Mouse (Mus musculus): ENCODE measurements around the gene Scn8a.

The Scn8a gene

DNA sequence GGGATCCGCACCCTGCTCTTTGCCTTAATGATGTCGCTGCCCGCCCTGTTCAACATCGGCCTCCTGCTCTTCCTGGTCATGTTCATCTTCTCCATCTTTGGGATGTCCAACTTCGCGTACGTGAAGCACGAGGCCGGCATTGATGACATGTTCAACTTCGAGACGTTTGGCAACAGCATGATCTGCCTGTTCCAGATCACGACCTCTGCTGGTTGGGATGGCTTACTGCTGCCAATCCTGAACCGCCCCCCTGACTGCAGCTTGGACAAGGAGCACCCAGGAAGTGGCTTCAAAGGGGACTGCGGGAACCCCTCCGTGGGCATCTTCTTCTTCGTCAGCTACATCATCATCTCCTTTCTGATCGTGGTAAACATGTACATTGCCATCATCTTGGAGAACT lies 170.0 kb downstream of the Scn8a start:
- in situ Hi-C loops (cut with MboI, MseI): no loop called here

DNA sequence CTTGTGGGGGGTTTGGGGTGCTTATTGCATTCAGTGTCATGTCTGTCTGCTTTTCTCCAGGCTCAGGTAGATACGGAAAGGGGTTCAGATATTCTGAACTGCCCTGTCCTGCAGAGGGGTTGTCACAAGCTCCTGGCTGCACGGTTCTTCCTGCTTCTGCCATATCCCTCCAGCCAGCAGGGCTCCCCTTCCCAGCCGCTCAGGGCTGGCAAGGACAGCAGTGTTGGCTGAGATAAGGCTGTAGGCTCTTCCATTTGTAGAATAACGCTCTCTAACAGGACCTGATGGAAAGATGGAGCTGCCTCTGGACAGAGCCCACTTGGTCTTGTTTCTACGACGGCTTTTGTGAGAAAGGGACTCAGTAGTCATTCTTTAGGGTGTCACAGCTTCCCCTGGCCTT lies 172.3 kb downstream of the Scn8a start:
- in situ Hi-C loops (cut with MboI, MseI): no loop called here

DNA sequence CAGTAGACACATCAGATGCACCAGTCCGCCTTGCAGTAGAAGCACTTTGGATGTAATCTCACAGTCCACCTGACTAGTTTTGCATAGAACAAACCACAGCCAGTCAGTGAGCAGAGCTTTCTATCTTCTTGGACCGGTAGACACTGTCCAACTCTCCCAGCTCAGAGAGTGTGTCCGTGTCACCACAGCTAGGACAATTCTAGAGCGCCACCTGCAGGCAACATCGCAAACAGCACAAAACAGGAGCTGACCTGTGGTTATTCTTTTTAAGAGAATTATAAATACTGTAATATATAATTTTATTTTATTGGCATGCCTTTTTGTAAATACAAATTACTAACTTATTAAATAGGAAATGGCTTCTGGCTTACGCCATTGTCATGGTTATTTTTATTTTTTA lies 173.0 kb downstream of the Scn8a start:
- in situ Hi-C loops (cut with MboI, MseI): no loop called here

GRCm38 (mm10) chr15:101044531-101044930 lies 174.9 kb downstream of the Scn8a start:
- in situ Hi-C loops (cut with MboI, MseI): no loop called here

DNA sequence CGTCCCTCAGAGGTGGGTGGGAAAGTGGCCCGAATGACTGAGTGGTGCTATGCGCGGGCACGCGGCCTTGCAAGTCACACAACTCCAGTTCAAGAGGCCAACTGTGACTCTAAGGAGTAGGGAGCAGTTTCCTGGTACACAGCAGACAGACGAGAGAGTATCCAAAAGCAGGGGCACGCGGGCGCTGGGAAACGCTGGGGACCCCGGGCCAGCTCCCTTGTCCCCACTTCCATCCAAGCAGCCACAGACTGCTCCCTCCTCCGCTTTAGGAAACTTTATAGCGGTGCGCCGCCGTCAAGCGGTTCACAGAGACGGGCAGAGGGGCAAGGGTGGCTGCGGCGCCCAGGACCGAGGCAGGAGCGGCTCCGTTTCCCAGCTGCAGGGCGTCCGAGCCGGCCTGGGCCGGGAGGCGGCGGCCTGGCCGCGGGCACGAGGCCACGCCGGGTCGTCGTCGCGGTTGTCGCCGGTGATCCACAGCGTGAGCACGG lies 176.4 kb downstream of the Scn8a start:
- in situ Hi-C loops (cut with MboI, MseI): no loop called here

- in situ Hi-C loops (cut with MboI, MseI): no loop called here
These were observed 177.0 kb downstream of the Scn8a start for GRCm38 (mm10) chr15:101046527-101047193.

DNA sequence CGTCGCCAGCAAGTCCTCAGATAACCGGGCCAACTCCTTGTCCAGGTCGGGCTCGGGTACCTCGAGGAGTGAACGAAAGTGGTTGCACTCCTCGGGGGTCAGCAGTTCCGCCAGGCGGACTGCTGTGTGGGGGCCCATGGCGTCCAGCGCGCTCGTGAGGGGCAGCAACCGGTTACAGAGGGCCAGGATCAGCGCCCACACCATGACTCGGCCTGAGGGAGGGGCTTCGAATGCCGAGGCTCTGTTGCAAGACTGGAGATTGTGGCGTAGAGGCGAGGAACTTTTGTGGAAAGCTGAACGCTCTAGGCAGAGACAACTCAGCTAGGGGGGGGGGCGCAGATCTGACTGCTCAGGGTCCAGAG lies 177.5 kb downstream of the Scn8a start, which contains the start of gene Gm47841:
TSS of gene Gm47841 (minus strand) at position 204 of the 362 bp plus-strand sequence.
- in situ Hi-C loops (cut with MboI, MseI): no loop called here

DNA sequence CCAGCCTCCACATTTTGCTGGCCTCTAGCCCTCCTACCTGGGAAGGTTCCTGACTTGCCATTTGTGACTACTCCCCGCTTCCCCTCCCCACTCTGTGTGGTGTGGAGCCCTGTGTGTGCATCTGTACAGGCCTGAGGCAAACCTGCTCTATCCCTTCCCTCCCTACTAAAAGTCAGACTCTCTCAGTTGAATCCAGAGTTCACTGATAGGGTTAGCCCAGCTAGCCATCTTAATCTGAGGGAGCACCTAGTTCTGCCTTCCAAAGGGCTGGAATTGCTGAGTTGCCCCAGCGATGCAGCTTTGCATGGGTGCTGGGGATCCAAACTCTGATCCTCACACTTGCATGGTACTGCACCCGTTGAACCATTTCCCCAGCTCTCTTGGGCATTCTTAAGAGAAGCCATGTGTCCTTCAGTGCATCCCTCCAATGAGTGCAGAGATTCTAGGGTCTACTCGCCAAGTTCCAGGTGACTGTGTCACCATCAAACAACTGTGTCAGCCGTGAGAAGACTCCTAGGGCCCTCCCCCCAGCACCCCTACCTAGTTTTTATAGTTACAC lies 178.8 kb downstream of the Scn8a start:
- in situ Hi-C loops (cut with MboI, MseI): no loop called here

DNA sequence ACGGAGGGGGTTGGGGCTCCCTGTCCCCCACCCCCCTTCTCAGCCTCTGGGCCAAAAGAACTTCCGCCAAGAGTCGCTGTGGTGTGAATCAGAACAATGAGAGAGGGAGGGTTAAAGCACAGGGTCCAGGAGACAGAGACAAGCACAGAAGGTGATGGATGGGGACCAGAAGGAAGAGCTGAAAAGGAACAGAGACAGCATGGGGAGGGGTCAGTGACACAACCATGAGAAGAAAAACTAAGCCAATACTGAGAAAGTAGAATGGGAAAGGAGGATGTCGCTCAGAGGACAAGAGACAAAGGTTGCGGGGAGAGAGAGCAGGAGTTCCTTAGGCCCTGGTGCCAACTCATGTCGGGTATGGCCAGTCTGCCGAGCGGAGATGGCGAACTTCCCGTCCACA lies 182.2 kb downstream of the Scn8a start:
- in situ Hi-C loops (cut with MboI, MseI): no loop called here

- in situ Hi-C loops (cut with MboI, MseI): no loop called here
These were observed 183.2 kb downstream of the Scn8a start for GRCm38 (mm10) chr15:101052560-101053501.

DNA sequence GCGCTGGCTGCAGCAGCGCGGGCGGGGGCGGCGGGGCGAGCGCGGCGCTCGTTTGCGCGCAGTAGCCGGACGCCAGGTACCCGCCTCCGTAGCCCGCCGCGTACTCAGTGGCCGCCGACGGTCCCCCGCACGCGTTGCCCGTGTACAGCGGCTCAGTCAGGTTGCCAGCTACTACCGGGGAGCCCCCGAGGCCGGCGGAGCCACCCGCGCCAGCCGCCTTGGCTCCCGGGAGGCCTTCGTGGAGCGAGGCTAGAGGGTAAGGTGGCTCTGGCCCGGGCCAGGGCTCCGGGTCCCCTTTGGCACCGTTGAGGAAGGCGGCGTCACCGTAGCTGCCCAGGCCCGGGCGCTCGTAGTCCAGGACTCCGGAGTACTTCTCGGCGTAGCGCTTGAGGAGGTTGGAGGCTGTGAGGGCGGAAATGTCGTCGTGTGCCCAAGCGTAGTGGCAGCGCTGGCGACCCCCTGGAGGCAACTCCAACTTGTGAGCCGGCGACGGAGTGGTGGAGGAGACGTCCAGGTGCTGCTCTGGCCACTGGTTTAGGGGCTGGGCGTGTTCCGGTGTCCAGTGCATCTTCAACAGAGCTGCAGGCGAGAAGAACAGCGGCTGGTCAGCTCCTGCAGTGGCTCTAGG lies 184.3 kb downstream of the Scn8a start:
- in situ Hi-C loops (cut with MboI, MseI): no loop called here

- in situ Hi-C loops (cut with MboI, MseI): no loop called here
These were observed 184.9 kb downstream of the Scn8a start for GRCm38 (mm10) chr15:101054541-101054940.

DNA sequence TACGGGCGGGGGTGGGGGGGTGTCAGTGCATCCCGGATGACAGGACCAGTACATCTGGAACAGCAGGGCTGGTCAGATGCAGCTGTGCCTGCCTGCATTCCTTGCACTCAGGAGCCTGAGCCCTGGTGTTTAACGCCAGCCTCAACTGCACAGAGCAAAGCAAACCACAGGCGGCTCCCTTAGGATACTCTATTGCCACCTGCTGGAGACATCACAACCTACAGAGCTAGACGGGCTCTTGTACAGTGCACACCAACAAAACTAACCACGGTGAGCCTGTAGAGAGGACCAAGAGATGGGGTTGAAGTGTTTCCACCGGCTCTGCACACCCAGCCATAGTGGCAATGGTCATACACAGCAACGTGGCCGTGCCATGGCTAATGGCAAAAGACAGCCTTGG lies 186.6 kb downstream of the Scn8a start:
- in situ Hi-C loops (cut with MboI, MseI): no loop called here

DNA sequence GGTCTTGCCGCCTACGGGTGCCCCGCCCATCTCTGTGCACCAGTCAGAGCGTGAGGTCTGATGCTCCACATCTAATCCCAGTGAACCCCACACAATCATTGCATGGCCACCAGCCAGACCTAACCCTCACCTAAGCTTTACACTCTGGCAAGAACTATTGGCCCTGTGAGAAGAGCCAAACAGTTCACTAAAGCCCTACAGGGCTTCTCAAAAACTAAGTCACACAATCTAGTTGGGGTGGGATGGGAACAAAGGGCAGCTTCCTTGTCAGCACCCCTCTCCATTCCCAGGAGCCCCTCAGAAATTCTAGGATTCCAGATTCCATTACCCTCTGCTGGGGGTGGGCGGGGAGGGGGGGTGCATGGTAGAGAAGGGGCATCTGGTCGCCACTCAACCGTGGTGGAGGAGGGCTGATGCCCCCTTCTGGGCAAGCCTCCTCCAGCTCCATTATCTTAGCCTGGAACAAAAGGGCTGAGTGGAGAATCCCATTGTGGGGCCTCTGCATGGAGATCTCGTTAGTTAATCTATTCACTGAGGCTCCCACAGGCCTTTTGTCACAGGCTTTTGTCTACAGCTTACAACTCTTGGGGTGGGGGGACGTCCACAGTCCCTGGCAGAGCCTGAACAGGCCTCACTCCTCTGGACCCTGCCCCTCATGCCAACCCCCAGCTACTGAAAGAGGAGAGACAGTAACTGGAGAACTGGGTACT lies 190.1 kb downstream of the Scn8a start:
- in situ Hi-C loops (cut with MboI, MseI): no loop called here

- in situ Hi-C loops (cut with MboI, MseI): no loop called here
These were observed 190.7 kb downstream of the Scn8a start for GRCm38 (mm10) chr15:101060280-101060852.

- in situ Hi-C loops (cut with MboI, MseI): no loop called here
These were observed 195.4 kb downstream of the Scn8a start for GRCm38 (mm10) chr15:101065069-101065468.

DNA sequence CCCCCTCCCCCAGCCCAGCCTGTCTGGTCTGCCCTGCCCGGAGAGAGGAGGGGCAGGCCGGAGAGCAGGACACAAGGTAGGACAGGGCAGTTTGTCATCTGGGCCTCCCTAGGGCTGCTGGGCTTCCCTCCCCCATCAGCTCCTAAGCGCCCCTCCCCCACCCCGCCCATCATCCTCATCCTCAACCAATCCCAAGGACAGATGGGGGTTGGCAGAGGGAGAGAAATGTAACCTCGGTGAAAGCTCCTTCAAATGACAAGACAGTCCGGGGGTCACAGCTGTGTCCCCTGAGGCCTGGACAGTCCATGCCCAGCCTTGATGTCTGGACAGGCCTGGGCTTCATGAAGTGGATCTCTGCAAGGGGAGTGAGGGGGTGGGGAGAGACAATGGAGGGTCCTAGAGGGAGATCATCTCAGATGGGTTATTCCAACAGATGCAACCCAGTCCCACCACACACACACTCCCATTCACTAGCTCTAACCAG lies 196.7 kb downstream of the Scn8a start:
- in situ Hi-C loops (cut with MboI, MseI): no loop called here

- in situ Hi-C loops (cut with MboI, MseI): no loop called here
These were observed 197.4 kb downstream of the Scn8a start for GRCm38 (mm10) chr15:101066920-101067696.

- in situ Hi-C loops (cut with MboI, MseI): no loop called here
These were observed 198.4 kb downstream of the Scn8a start for GRCm38 (mm10) chr15:101068029-101068428.

DNA sequence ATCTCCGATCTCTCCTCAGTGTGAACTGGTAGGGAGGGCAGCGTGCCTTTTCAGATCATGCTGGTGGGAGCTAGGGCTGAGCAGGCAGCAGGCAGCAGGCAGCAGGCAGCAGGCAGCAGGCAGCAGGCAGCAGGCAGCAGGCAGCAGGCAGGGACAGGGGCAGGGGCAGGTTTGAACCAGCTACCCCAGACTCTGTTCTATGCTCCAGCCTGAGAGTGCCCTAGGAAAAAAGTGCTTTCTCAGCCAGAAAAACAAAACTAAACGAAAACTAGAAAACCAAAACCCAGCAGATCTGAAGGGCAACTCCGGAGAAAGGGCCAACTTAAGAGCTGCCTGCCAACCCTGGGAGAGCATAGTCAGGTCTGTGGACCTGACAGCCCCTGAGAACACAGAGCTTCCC lies 199.0 kb downstream of the Scn8a start:
- in situ Hi-C loops (cut with MboI, MseI): no loop called here

All from T-helper 1 cell (primary cell).